Mouse (Mus musculus) intestine, embryonic 16.5 days (tissue): Measurements from ENCODE around the gene Pald1. TPM values are rescaled to one million over a fixed set of nuclear protein-coding genes. Genes with fewer than 3 reads are reported as not detected.

Experiments
- ATAC-seq: fragments of 200-750 bp; cut with Nextera tagmentation; 2 replicates; pipeline ENCODE4 v1.8.0; 2017; ENCODE audit warnings: moderate TSS enrichment, moderate library complexity
- H3K27ac ChIP-seq: fragments of 300-500 bp; sonication (generic); 2 replicates; pipeline ENCODE4 v1.5.1; 2014; ENCODE audit warnings: mild to moderate bottlenecking, low read length
- H3K27me3 ChIP-seq: fragments of 300-500 bp; sonication (generic); replicated peaks from 2 replicates; pipeline ENCODE4 v1.6.1; 2014; ENCODE audit warnings: low read length, control low read depth, mixed read lengths; ENCODE audit not compliant: control insufficient read depth, insufficient read depth
- H3K36me3 ChIP-seq: fragments of 300-500 bp; sonication (generic); 2 replicates; pipeline ENCODE4 v1.6.1; 2014; ENCODE audit warnings: low read length, control low read depth; ENCODE audit not compliant: control insufficient read depth, insufficient read depth
- H3K4me1 ChIP-seq: fragments of 300-500 bp; sonication (generic); 2 replicates; pipeline ENCODE4 v1.6.1; 2014; ENCODE audit warnings: low read length, control low read depth, mixed read lengths; ENCODE audit not compliant: control insufficient read depth, insufficient read depth
- H3K4me2 ChIP-seq: fragments of 300-500 bp; sonication (generic); 2 replicates; pipeline ENCODE4 v1.6.1; 2014; ENCODE audit warnings: low read depth, low read length, control low read depth
- H3K4me3 ChIP-seq: fragments of 300-500 bp; sonication (generic); 2 replicates; pipeline ENCODE4 v1.5.1; 2014; ENCODE audit warnings: mild to moderate bottlenecking, low read length
- H3K9ac ChIP-seq: fragments of 300-500 bp; sonication (generic); 2 replicates; pipeline ENCODE4 v1.6.1; 2014; ENCODE audit warnings: low read depth, low read length
- H3K9me3 ChIP-seq: fragments of 300-500 bp; sonication (generic); 2 replicates; pipeline ENCODE4 v1.6.1; 2016; ENCODE audit warnings: low read length, control low read depth; ENCODE audit not compliant: control insufficient read depth
- WGBS: fragments of 180-500 bp; shearing (Covaris S2); extraction: QIAGEN DNeasy Blood & Tissue Kit; methylation state at CpG from one replicate; pipeline ENCODE4 v1.1.7; 2014; 5-methylcytosine and 5-hydroxymethylcytosine counted together
- polyA plus RNA-seq: library from polyadenylated mRNA; unstranded; fragments of >200 nt; fragmentation: Nextera tagmentation; extraction: Ambion mirVana; gene quantifications from 2 replicates; pipeline ENCODE4 v1.2.1, GENCODE M21; 2015

The Pald1 gene
- polyA plus RNA-seq, 1 experiment from 2014 or later, result 13.2 TPM

GRCm38 (mm10) chr10:61315324-61315880 is 67.9 kb downstream of the Pald1 start:
- Histone ChIP-seq H3K36me3 (no peaks in the 10 kb centered on the region), H3K9ac (no peak overlapping the region), H3K4me1 (peaks cover 10% of the 10 kb centered on the region), H3K27me3 (no peaks in the 10 kb centered on the region), H3K9me3 (no peaks in the 10 kb centered on the region), H3K4me2 (no peak overlapping the region), H3K27ac (no peak overlapping the region), H3K4me3 (no peak overlapping the region)
- ATAC-seq, result no peak
- 73% methylated on average over 9 of the region's 9 CpGs for WGBS

- H3K4me3 ChIP-seq, result no peak overlapping the region
- WGBS, result 63% methylated on average over 7 of the region's 7 CpGs
- peaks cover 12% of the 10 kb centered on the region for H3K4me1 ChIP-seq
- no peaks in the 10 kb centered on the region for H3K9me3 ChIP-seq
- H3K36me3 ChIP-seq, result no peaks in the 10 kb centered on the region
- ATAC-seq, result no peak
- H3K9ac ChIP-seq, result no peak overlapping the region
- no peak overlapping the region for H3K27ac ChIP-seq
- H3K27me3 ChIP-seq, result no peaks in the 10 kb centered on the region
- no peak overlapping the region for H3K4me2 ChIP-seq
Observed at GRCm38 (mm10) chr10:61313750-61314149, 69.6 kb downstream of the Pald1 start.

GRCm38 (mm10) chr10:61312754-61313153 is 70.6 kb downstream of the Pald1 start:
- Histone ChIP-seq H3K36me3 (no peaks in the 10 kb centered on the region), H3K4me1 (peaks cover 12% of the 10 kb centered on the region), H3K27ac (peak overlapping the region; percentile 30; the same call in 1 of the 2 replicates), H3K9me3 (no peaks in the 10 kb centered on the region), H3K27me3 (no peaks in the 10 kb centered on the region), H3K4me3 (no peak overlapping the region), H3K4me2 (no peak overlapping the region), H3K9ac (no peak overlapping the region)
- 42% methylated on average over 7 of the region's 7 CpGs for WGBS
- no peak; the same call in 1 of the 2 replicates for ATAC-seq

GRCm38 (mm10) chr10:61312159-61312558 is 71.2 kb downstream of the Pald1 start:
- Histone ChIP-seq H3K36me3 (no peaks in the 10 kb centered on the region), H3K9ac (no peak overlapping the region), H3K4me3 (no peak overlapping the region), H3K27me3 (no peaks in the 10 kb centered on the region), H3K27ac (peak overlapping the region; percentile 30; the same call in 1 of the 2 replicates), H3K4me1 (peaks cover 12% of the 10 kb centered on the region), H3K4me2 (no peak overlapping the region), H3K9me3 (no peaks in the 10 kb centered on the region)
- 46% methylated on average over 6 of the region's 6 CpGs for WGBS
- no peak; the same call in 1 of the 2 replicates for ATAC-seq

GRCm38 (mm10) chr10:61308706-61309320 is 74.5 kb downstream of the Pald1 start:
- no peaks in the 10 kb centered on the region for H3K9me3 ChIP-seq
- ATAC-seq, result no peak
- H3K4me2 ChIP-seq, result no peak overlapping the region
- H3K4me3 ChIP-seq, result no peak overlapping the region
- no peak overlapping the region for H3K27ac ChIP-seq
- no peaks in the 10 kb centered on the region for H3K27me3 ChIP-seq
- H3K36me3 ChIP-seq, result no peaks in the 10 kb centered on the region
- WGBS, result 60% methylated on average over 12 of the region's 12 CpGs
- H3K9ac ChIP-seq, result no peak overlapping the region
- H3K4me1 ChIP-seq, result peaks cover 9% of the 10 kb centered on the region

GRCm38 (mm10) chr10:61305928-61306590 is 77.3 kb downstream of the Pald1 start:
- no peak overlapping the region for H3K9ac ChIP-seq
- H3K4me3 ChIP-seq, result no peak overlapping the region
- peaks cover 2% of the 10 kb centered on the region; the same call in 1 of the 2 replicates for H3K4me1 ChIP-seq
- no peaks in the 10 kb centered on the region for H3K27me3 ChIP-seq
- no peak overlapping the region for H3K27ac ChIP-seq
- H3K4me2 ChIP-seq, result no peak overlapping the region
- no peaks in the 10 kb centered on the region for H3K9me3 ChIP-seq
- WGBS, result 84% methylated on average over 13 of the region's 13 CpGs
- no peak for ATAC-seq
- H3K36me3 ChIP-seq, result no peaks in the 10 kb centered on the region

- peaks cover 2% of the 10 kb centered on the region; the same call in 1 of the 2 replicates for H3K4me1 ChIP-seq
- H3K4me3 ChIP-seq, result no peak overlapping the region
- no peak overlapping the region for H3K27ac ChIP-seq
- ATAC-seq, result no peak
- 76% methylated on average over 6 of the region's 6 CpGs for WGBS
- H3K27me3 ChIP-seq, result no peaks in the 10 kb centered on the region
- no peaks in the 10 kb centered on the region for H3K36me3 ChIP-seq
- H3K9me3 ChIP-seq, result no peaks in the 10 kb centered on the region
- no peak overlapping the region for H3K9ac ChIP-seq
- H3K4me2 ChIP-seq, result no peak overlapping the region
Observed at GRCm38 (mm10) chr10:61304046-61304445, 79.3 kb downstream of the Pald1 start.

- H3K9me3 ChIP-seq, result no peaks in the 10 kb centered on the region
- no peak for ATAC-seq
- H3K4me3 ChIP-seq, result no peak overlapping the region
- WGBS, result 60% methylated on average over 3 of the region's 3 CpGs
- H3K27ac ChIP-seq, result no peak overlapping the region
- H3K4me2 ChIP-seq, result no peak overlapping the region
- H3K9ac ChIP-seq, result no peak overlapping the region
- no peaks in the 10 kb centered on the region for H3K27me3 ChIP-seq
- no peaks in the 10 kb centered on the region for H3K4me1 ChIP-seq
- no peaks in the 10 kb centered on the region for H3K36me3 ChIP-seq
Observed at GRCm38 (mm10) chr10:61300996-61301395, 82.3 kb downstream of the Pald1 start.

- no peak for ATAC-seq
- H3K27me3 ChIP-seq, result no peaks in the 10 kb centered on the region
- no peak within 1 kb of the TSS for H3K27ac ChIP-seq
- no peaks in the 10 kb centered on the region for H3K36me3 ChIP-seq
- H3K4me2 ChIP-seq, result no peak within 1 kb of the TSS
- 75% methylated on average over 7 of the region's 7 CpGs for WGBS
- H3K4me1 ChIP-seq, result no peaks in the 10 kb centered on the region
- no peak within 1 kb of the TSS for H3K9ac ChIP-seq
- H3K9me3 ChIP-seq, result no peaks in the 10 kb centered on the region
- no peak within 1 kb of the TSS for H3K4me3 ChIP-seq
Observed at GRCm38 (mm10) chr10:61297477-61297876, 85.9 kb downstream of the Pald1 start, which contains the start of gene Prf1. Gene Prf1 (plus strand): TSS chr10:61297833.
